Mouse (Mus musculus): ENCODE measurements around the gene Inpp5a. TPM values are rescaled to one million over a fixed set of nuclear protein-coding genes. Genes with fewer than 3 reads are reported as not detected.
A peak's percentile ranks its signal among the peaks of the same experiment; 100 is the strongest.

Inpp5a gene
- total RNA-seq, 2 experiments from 2014 or later = 77.2 to 95.0 TPM

- no peak for TF ChIP-seq CTCF (IDR thresholded peaks at IDR 0.05)
- H3K4me3 ChIP-seq = no peak overlapping the region
- DNase-seq = no peak
- H3K27ac ChIP-seq = no peak overlapping the region
- intact Hi-C loops (cut with DNase I) = no loop called here
These were observed 127.7 kb downstream of the Inpp5a start for GRCm38 (mm10) chr7:139516661-139517016.

GRCm38 (mm10) chr7:139518352-139518751 is 129.4 kb downstream of the Inpp5a start:
- H3K4me3 ChIP-seq = no peak overlapping the region
- no peak for TF ChIP-seq CTCF (IDR thresholded peaks at IDR 0.05)
- intact Hi-C loops (cut with DNase I) = no loop called here
- DNase-seq = no peak
- no peak overlapping the region for H3K27ac ChIP-seq

GRCm38 (mm10) chr7:139528309-139529076 is 139.6 kb downstream of the Inpp5a start:
- H3K4me3 ChIP-seq = no peak overlapping the region
- no peak for DNase-seq
- no peak for TF ChIP-seq CTCF (IDR thresholded peaks at IDR 0.05)
- H3K27ac ChIP-seq = no peak overlapping the region
- intact Hi-C loops (cut with DNase I) = no loop called here

GRCm38 (mm10) chr7:139529208-139529607 is 140.3 kb downstream of the Inpp5a start:
- Histone ChIP-seq H3K27ac (no peak overlapping the region), H3K4me3 (no peak overlapping the region)
- no peak for TF ChIP-seq CTCF (IDR thresholded peaks at IDR 0.05)
- intact Hi-C loops (cut with DNase I) = no loop called here
- DNase-seq = no peak

GRCm38 (mm10) chr7:139530591-139531427 is 141.9 kb downstream of the Inpp5a start:
- intact Hi-C loops (cut with DNase I) = no loop called here
- no peak for DNase-seq
- TF ChIP-seq CTCF (IDR thresholded peaks at IDR 0.05) = no peak
- Histone ChIP-seq H3K27ac (no peak overlapping the region), H3K4me3 (no peak overlapping the region)

- no peak overlapping the region for H3K27ac ChIP-seq
- H3K4me3 ChIP-seq = no peak overlapping the region
- DNase-seq = no peak
- intact Hi-C loops (cut with DNase I) = no loop called here
- no peak for TF ChIP-seq CTCF (IDR thresholded peaks at IDR 0.05)
These were observed 142.5 kb downstream of the Inpp5a start for GRCm38 (mm10) chr7:139531428-139531801.

- DNase-seq = peak; percentile 82
- no peak for TF ChIP-seq CTCF (IDR thresholded peaks at IDR 0.05)
- intact Hi-C loops (cut with DNase I) = no loop called here
- Histone ChIP-seq H3K4me3 (no peak overlapping the region), H3K27ac (no peak overlapping the region)
These were observed 147.4 kb downstream of the Inpp5a start for GRCm38 (mm10) chr7:139536331-139536730.

- no peak overlapping the region for H3K27ac ChIP-seq
- intact Hi-C loops (cut with DNase I) = no loop called here
- TF ChIP-seq CTCF (IDR thresholded peaks at IDR 0.05) = no peak
- no peak for DNase-seq
- no peak overlapping the region for H3K4me3 ChIP-seq
These were observed 147.9 kb downstream of the Inpp5a start for GRCm38 (mm10) chr7:139536831-139537230.

GRCm38 (mm10) chr7:139537831-139538230 is 148.9 kb downstream of the Inpp5a start:
- no peak for TF ChIP-seq CTCF (IDR thresholded peaks at IDR 0.05)
- intact Hi-C loops (cut with DNase I) = no loop called here
- Histone ChIP-seq H3K27ac (no peak overlapping the region), H3K4me3 (no peak overlapping the region)
- no peak for DNase-seq

- no peak for TF ChIP-seq CTCF (IDR thresholded peaks at IDR 0.05)
- DNase-seq = peak; percentile 71
- intact Hi-C loops (cut with DNase I) = no loop called here
- no peak overlapping the region; the same call in 1 of the 2 replicates for H3K27ac ChIP-seq
- H3K4me3 ChIP-seq = no peak overlapping the region
These were observed 149.6 kb downstream of the Inpp5a start for GRCm38 (mm10) chr7:139538541-139538940.

GRCm38 (mm10) chr7:139540601-139541000 is 151.7 kb downstream of the Inpp5a start:
- no peak overlapping the region for H3K4me3 ChIP-seq
- no peak for TF ChIP-seq CTCF (IDR thresholded peaks at IDR 0.05)
- no peak for DNase-seq
- H3K27ac ChIP-seq = no peak overlapping the region
- intact Hi-C loops (cut with DNase I) = no loop called here

- DNase-seq = no peak
- no peak overlapping the region for H3K27ac ChIP-seq
- intact Hi-C loops (cut with DNase I) = no loop called here
- no peak overlapping the region for H3K4me3 ChIP-seq
- no peak for TF ChIP-seq CTCF (IDR thresholded peaks at IDR 0.05)
These were observed 152.5 kb downstream of the Inpp5a start for GRCm38 (mm10) chr7:139541422-139541821.
